Mouse (Mus musculus) midbrain, embryonic 12.5 days (tissue): ENCODE results near the gene Klk1b8. TPM values are rescaled to one million over a fixed set of nuclear protein-coding genes. Genes with fewer than 3 reads are reported as not detected.
"Not testable (repeated sequence)": the region's sequence is repeated elsewhere in the genome, so short reads cannot be mapped to it uniquely, and the experiment has no call there.

Experiments
- ATAC-seq: fragments of 200-750 bp; cut with Nextera tagmentation; 2 replicates; pipeline ENCODE4 v1.8.0; 2017; ENCODE audit warnings: low read depth, moderate TSS enrichment, moderate library complexity; ENCODE audit not compliant: low FRiP score
- H3K27ac ChIP-seq: fragments of 300-500 bp; sonication (generic); replicated peaks from 2 replicates; pipeline ENCODE4 v1.5.1; 2016; ENCODE audit warnings: mild to moderate bottlenecking
- H3K27me3 ChIP-seq: fragments of 300-500 bp; sonication (generic); 2 replicates; pipeline ENCODE4 v1.6.1; 2016; ENCODE audit warnings: mild to moderate bottlenecking
- H3K36me3 ChIP-seq: fragments of 300-500 bp; sonication (generic); 2 replicates; pipeline ENCODE4 v1.6.1; 2016
- H3K4me1 ChIP-seq: fragments of 300-500 bp; sonication (generic); 2 replicates; pipeline ENCODE4 v1.6.1; 2016
- H3K4me2 ChIP-seq: fragments of 300-500 bp; sonication (generic); replicated peaks from 2 replicates; pipeline ENCODE4 v1.6.1; 2016; ENCODE audit warnings: mild to moderate bottlenecking, moderate library complexity
- H3K4me3 ChIP-seq: fragments of 300-500 bp; sonication (generic); 2 replicates; pipeline ENCODE4 v1.5.1; 2016; ENCODE audit warnings: mild to moderate bottlenecking
- H3K9ac ChIP-seq: fragments of 300-500 bp; sonication (generic); replicated peaks from 2 replicates; pipeline ENCODE4 v1.6.1; 2016; ENCODE audit warnings: mild to moderate bottlenecking, moderate library complexity
- H3K9me3 ChIP-seq: fragments of 300-500 bp; sonication (generic); 2 replicates; pipeline ENCODE4 v1.6.1; 2016; ENCODE audit warnings: mild to moderate bottlenecking
- WGBS: fragments of 180-500 bp; shearing (Covaris S2); methylation state at CpG from one replicate; pipeline ENCODE4 v1.1.7; 2016; 5-methylcytosine and 5-hydroxymethylcytosine counted together
- polyA plus RNA-seq: library from polyadenylated mRNA; unstranded; fragments of >200 nt; fragmentation: Nextera tagmentation; extraction: Ambion mirVana; gene quantifications from 2 replicates; pipeline ENCODE4 v1.2.1, GENCODE M21; 2016

The Klk1b8 gene
- polyA plus RNA-seq, 1 experiment from 2014 or later, result not detected

DNA sequence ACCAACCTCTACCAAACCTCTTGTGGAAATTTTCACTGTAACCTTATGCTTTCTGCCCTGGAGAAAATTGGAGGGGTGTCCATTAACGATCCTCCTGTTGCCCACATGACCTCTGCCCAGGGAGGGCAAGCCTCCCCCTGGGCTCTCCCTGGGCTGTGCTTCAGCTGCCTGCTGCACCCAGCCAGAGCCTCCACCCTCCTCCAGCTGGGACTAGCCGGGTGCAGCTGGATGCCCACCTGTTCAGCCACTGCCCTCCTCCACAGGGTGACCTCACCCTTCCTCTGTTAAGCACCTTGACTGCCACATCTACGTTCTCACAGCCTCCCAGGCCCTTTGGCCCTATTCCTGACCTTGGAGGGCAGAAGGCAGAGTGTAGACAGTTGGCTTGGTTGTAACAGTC lies 15.7 kb upstream of the Klk1b8 start:
- no peak for ATAC-seq
- Histone ChIP-seq H3K4me3 (no peak overlapping the region), H3K4me2 (no peak overlapping the region), H3K27ac (no peak overlapping the region), H3K36me3 (no peaks in the 10 kb centered on the region), H3K9ac (no peak overlapping the region), H3K4me1 (no peaks in the 10 kb centered on the region), H3K27me3 (no peaks in the 10 kb centered on the region), H3K9me3 (no peaks in the 10 kb centered on the region)
- WGBS, result 82% methylated on average over 3 of the region's 3 CpGs

GRCm38 (mm10) chr7:43936551-43936950 lies 13.9 kb upstream of the Klk1b8 start:
- Histone ChIP-seq H3K36me3 (no peaks in the 10 kb centered on the region), H3K9ac (no peak overlapping the region), H3K4me1 (no peaks in the 10 kb centered on the region), H3K27me3 (no peaks in the 10 kb centered on the region), H3K4me2 (no peak overlapping the region), H3K4me3 (no peak overlapping the region), H3K27ac (no peak overlapping the region), H3K9me3 (no peaks in the 10 kb centered on the region)
- ATAC-seq, result no peak
- 88% methylated on average over 14 of the region's 14 CpGs for WGBS

DNA sequence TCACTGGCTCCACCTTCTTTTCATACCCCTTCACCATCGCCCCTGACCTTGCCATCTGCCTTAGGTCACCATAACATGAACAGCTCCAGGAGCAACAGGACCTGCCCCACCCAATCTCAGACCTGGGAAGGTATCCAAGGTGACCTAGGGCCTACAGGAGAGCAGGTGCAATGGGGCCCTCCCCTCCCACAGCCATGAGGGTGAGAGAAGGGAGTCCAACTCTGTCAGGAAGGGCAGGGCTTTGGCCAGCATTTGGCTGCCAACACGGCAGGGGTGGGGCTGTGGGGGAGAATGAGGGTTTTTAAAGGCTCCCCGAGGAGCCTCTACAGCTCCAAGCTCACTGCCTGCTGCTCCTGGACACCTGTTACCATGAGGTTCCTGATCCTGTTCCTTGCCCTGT lies 8.2 kb upstream of the Klk1b8 start:
- not testable (repeated sequence) for H3K27me3 ChIP-seq, H3K9ac ChIP-seq, H3K27ac ChIP-seq, H3K9me3 ChIP-seq, H3K4me2 ChIP-seq, H3K36me3 ChIP-seq, ATAC-seq, H3K4me1 ChIP-seq, H3K4me3 ChIP-seq
- 58% methylated on average over 3 of the region's 3 CpGs for WGBS

DNA sequence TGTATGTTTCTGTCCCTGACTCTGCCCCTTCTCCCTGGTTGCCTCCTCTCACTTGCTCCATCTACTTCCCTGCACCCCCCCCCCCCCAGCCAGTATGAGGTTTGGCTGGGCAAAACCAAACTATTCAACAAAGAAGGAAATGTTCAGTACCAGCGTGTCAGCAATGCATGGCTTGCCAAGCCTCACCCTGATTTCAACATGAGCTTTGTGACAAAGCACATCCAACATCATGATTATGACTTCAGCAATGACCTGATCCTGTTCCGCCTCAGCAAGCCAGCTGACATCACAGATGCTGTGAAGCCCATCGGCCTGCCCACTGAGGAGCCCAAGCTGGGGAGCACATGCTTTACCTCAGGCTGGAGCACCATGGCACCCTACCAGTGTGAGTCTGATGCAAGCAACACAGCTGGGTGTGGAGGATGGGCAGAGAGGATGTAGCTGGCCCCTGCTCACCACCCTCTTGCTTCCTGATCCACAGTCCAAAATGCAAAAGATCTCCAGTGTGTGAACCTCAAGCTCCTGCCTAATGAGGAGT lies 5.7 kb upstream of the Klk1b8 start:
- H3K9me3 ChIP-seq, result no peaks in the 10 kb centered on the region
- H3K4me1 ChIP-seq, result no peaks in the 10 kb centered on the region
- H3K9ac ChIP-seq, result no peak overlapping the region
- no peak overlapping the region for H3K4me2 ChIP-seq
- no peak overlapping the region for H3K27ac ChIP-seq
- no peak for ATAC-seq
- no peak overlapping the region for H3K4me3 ChIP-seq
- H3K36me3 ChIP-seq, result no peaks in the 10 kb centered on the region
- 85% methylated on average over 3 of the region's 3 CpGs for WGBS
- no peaks in the 10 kb centered on the region for H3K27me3 ChIP-seq

- no peaks in the 10 kb centered on the region for H3K27me3 ChIP-seq
- WGBS, result 72% methylated on average over 4 of the region's 4 CpGs
- H3K4me1 ChIP-seq, result no peaks in the 10 kb centered on the region
- H3K4me2 ChIP-seq, result no peak overlapping the region
- ATAC-seq, result no peak
- H3K4me3 ChIP-seq, result no peak overlapping the region
- no peaks in the 10 kb centered on the region for H3K36me3 ChIP-seq
- H3K9me3 ChIP-seq, result no peaks in the 10 kb centered on the region
- no peak overlapping the region for H3K27ac ChIP-seq
- H3K9ac ChIP-seq, result no peak overlapping the region
These were observed 2.2 kb downstream of the Klk1b8 start for GRCm38 (mm10) chr7:43952703-43953102.

DNA sequence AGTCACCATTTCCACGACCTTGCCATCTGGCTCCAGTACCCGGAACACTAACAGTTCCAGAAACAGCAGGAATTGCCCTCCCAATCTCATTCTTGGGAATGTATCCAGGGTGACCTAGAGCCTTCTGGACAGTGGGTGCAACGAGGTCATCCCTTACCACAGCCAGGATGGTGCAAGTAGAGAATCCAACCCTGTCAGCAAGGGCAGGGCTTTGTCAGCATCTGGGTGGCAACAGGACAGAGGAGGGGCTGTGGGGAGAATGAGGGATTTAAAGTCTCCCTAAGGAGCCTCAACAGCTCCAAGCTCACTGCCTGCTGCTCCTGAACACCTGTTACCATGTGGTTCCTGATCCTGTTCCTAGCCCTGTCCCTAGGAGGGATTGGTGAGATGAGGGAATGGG lies 16.0 kb downstream of the Klk1b8 start, which contains the start of gene Klk1b1:
Klk1b1 (plus strand) TSS at position 301 of the 400 bp plus-strand sequence.
- no peak for ATAC-seq
- Histone ChIP-seq H3K36me3 (no peaks in the 10 kb centered on the region), H3K9me3 (no peaks in the 10 kb centered on the region), H3K4me2 (no peak within 1 kb of the TSS), H3K4me3 (no peak within 1 kb of the TSS), H3K4me1 (no peaks in the 10 kb centered on the region), H3K27ac (no peak within 1 kb of the TSS), H3K27me3 (no peaks in the 10 kb centered on the region), H3K9ac (no peak within 1 kb of the TSS)
- WGBS, result 71% methylated on average over 3 of the region's 3 CpGs

DNA sequence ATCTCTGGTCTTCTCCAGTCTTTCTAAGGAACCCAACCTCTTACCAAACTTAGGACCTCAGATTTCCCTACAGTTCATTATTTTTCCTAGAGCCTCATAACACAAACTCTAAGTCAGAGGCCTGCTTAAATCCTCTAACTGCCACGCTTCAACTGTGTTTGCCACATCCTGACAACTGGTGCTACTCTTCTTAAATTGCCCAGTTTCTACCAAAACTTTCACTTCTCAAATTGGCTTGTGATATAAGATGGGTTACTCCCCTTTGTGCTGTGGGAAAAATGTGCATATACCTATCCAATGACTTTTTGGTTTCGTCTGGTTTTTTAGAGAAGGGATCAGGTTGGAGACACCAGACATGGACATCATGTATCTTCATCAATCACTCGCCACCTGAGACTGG lies 16.6 kb downstream of the Klk1b8 start:
- WGBS, result 86% methylated on average over 3 of the region's 3 CpGs
- Histone ChIP-seq H3K4me2 (no peak overlapping the region), H3K27ac (no peak overlapping the region), H3K9me3 (no peaks in the 10 kb centered on the region), H3K27me3 (no peaks in the 10 kb centered on the region), H3K36me3 (no peaks in the 10 kb centered on the region), H3K4me1 (no peaks in the 10 kb centered on the region), H3K9ac (no peak overlapping the region), H3K4me3 (no peak overlapping the region)
- no peak for ATAC-seq

GRCm38 (mm10) chr7:43967612-43968011 lies 17.1 kb downstream of the Klk1b8 start:
- no peak overlapping the region for H3K4me2 ChIP-seq
- 86% methylated on average over 2 of the region's 2 CpGs for WGBS
- H3K27ac ChIP-seq, result no peak overlapping the region
- no peaks in the 10 kb centered on the region for H3K36me3 ChIP-seq
- H3K9me3 ChIP-seq, result no peaks in the 10 kb centered on the region
- H3K9ac ChIP-seq, result no peak overlapping the region
- no peaks in the 10 kb centered on the region for H3K4me1 ChIP-seq
- H3K27me3 ChIP-seq, result no peaks in the 10 kb centered on the region
- no peak for ATAC-seq
- H3K4me3 ChIP-seq, result no peak overlapping the region

- 79% methylated on average over 1 of the region's 1 CpGs for WGBS
- H3K4me2 ChIP-seq, result not testable (repeated sequence)
These were observed 25.3 kb downstream of the Klk1b8 start, which contains the start of gene Klk1b9 for GRCm38 (mm10) chr7:43975761-43976160. Gene Klk1b9, plus strand, starts transcription at chr7:43976061.

GRCm38 (mm10) chr7:43985657-43986056 lies 35.2 kb downstream of the Klk1b8 start:
- ATAC-seq, result no peak
- no peak overlapping the region for H3K9ac ChIP-seq
- no peaks in the 10 kb centered on the region for H3K36me3 ChIP-seq
- H3K4me2 ChIP-seq, result no peak overlapping the region
- no peak overlapping the region for H3K4me3 ChIP-seq
- no peaks in the 10 kb centered on the region for H3K9me3 ChIP-seq
- H3K27me3 ChIP-seq, result no peaks in the 10 kb centered on the region
- H3K27ac ChIP-seq, result no peak overlapping the region
- H3K4me1 ChIP-seq, result no peaks in the 10 kb centered on the region

More at GRCm38 (mm10) chr7:43975761-43976160, 25.3 kb downstream of the Klk1b8 start, which contains the start of gene Klk1b9:
- H3K9ac ChIP-seq, H3K9me3 ChIP-seq, H3K4me1 ChIP-seq, ATAC-seq, H3K4me3 ChIP-seq, H3K27ac ChIP-seq, H3K27me3 ChIP-seq, H3K36me3 ChIP-seq: not testable (repeated sequence)

DNA sequence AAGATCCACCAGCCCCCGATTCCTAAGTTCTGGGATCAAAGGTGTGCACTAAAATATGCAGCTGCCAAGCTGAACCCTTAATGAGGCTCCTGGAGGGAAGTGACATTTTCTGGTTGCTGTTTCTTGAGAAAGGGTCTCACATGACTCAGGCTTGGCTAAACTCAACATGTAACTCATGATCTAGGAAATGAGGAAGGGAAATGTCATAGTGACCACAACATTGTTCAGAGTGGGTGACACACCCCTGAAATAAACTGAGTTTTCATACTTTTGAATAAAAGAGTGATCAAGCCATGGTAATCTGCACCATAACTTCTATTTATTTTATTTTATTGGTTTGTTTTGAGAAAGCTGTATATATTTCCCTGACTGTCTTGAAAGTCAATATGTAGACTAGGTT lies 44.4 kb downstream of the Klk1b8 start:
- not testable (repeated sequence) for ATAC-seq, H3K9me3 ChIP-seq, H3K27me3 ChIP-seq, H3K27ac ChIP-seq, H3K9ac ChIP-seq, H3K4me1 ChIP-seq, H3K4me3 ChIP-seq, H3K36me3 ChIP-seq, H3K4me2 ChIP-seq
- 82% methylated on average over 1 of the region's 1 CpGs for WGBS

DNA sequence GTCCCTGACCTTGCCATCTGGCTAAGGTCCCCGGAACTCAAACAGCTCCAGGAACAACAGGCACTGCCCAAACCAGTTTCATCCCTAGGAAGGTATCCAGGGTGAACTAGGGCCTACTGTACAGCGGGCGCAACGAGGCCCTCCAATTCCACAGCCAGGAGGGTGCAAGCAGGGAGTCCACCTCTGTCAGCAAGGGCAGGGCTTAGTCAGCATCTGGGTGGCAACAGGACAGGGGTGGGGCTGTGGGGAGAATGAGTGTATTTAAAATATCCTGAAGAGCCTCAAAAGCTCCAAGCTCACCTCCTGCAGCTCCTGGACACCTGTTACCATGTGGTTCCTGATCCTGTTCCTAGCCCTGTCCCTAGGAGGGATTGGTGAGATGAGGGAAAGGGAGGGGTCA lies 45.1 kb downstream of the Klk1b8 start, which contains the start of gene Klk1b11:
Klk1b11 (plus strand) TSS at position 301 of the 400 bp plus-strand sequence.
- not testable (repeated sequence) for ATAC-seq

More for the DNA sequence above, 45.1 kb downstream of the Klk1b8 start, which contains the start of gene Klk1b11:
- H3K4me3 ChIP-seq, H3K9me3 ChIP-seq, H3K36me3 ChIP-seq, H3K9ac ChIP-seq, H3K27ac ChIP-seq, H3K4me1 ChIP-seq, H3K4me2 ChIP-seq, H3K27me3 ChIP-seq: not testable (repeated sequence)
- 79% methylated on average over 4 of the region's 4 CpGs for WGBS
